Mouse (Mus musculus): Measurements from ENCODE around the gene Olfr1084.

DNA sequence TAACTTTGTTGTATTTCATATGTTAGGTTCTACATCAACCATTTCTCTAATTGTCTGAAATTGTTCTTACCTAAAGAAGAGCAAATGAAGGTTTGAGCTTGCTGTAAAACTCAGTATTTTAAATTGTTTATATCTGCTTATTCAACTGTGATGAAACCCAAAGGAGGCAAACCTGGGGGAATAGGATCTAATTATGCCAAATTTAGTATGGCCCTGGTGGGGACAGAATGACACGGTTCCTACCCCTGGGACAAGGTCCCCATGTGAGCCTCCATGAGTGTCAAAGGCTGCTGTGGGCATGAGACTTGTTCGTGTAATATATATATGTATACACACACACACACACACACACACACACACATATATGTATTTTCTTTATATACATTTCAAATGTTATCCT is 40.5 kb upstream of the Olfr1084 start, which contains the start of gene Olfr1086:
- TF ChIP-seq REST (IDR thresholded peaks at IDR 0.05; ENCODE audit: insufficient read depth, insufficient read length) (no peak), POLR2AphosphoS2 (IDR thresholded peaks at IDR 0.05; ENCODE audit: insufficient read length, low read depth) (no peak), POLR2A (IDR thresholded peaks at IDR 0.05; ENCODE audit: insufficient read length, low read depth) (no peak), MYOD1 (IDR thresholded peaks at IDR 0.05; ENCODE audit: control insufficient read depth in 1 of 3, insufficient read length in 2 of 3, low read depth in 2 of 3) (no peak), USF1 (IDR thresholded peaks at IDR 0.05; ENCODE audit: low read depth) (no peak), MAX (IDR thresholded peaks at IDR 0.05; ENCODE audit: low read depth) (no peak)

Data from myocyte (in vitro differentiated cells).